Mouse (Mus musculus): ENCODE measurements around the gene Tmem234. TPM values are rescaled to one million over a fixed set of nuclear protein-coding genes. Genes with fewer than 3 reads are reported as not detected.

The Tmem234 gene
- polyA plus RNA-seq, 2 experiments: 179 to 191 TPM

DNA sequence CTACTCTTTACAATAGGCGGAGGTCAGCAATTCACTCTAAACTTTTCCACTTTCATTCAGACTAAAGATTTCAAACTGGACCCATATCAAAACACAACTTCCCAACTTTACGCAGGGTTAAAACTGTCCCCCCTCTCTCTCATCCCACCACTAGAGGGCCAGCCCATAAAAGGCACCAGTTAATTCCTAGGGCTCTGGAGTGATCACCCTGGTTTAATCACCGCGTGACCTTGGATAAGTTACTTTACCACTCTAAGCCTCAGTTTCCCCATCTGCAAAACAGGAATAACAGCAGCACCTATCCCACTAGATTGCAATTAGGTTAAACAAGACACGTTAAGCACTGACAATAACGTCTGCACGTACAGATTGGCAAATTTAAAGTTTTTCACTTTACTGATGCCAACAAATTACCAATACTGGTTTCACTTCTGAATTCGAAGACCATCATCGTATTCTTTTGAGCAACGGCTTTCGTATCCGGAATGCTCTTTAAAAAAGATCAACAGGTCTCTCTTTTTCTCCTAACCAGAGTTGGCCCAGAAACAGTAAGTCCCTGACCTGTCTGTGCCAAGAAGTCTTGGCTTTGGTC is 71.1 kb downstream of the Tmem234 start:
- peak overlapping the region; percentile 93 for H3K9ac ChIP-seq (ENCODE audit: low read depth, low read length, severe bottlenecking)
- ATAC-seq (ENCODE audit: low FRiP score, low read depth) (0 out of 2 replicates have a peak, but pooled peaks have one; percentile 49), DNase-seq (ENCODE audit: low spot score) (peak; percentile 57)
- H3K9me3 ChIP-seq (ENCODE audit: control insufficient read depth, low read length): no peaks in the 10 kb centered on the region
- TF ChIP-seq POLR2A (IDR thresholded peaks at IDR 0.05; ENCODE audit: borderline replicate concordance, extremely low read depth, insufficient read depth, insufficient read length): no peak
- peak overlapping the region; percentile 70 for H3K4me2 ChIP-seq (replicated peaks; ENCODE audit: low read depth, low read length, severe bottlenecking)
- H3K4me3 ChIP-seq (replicated peaks; ENCODE audit: low read length): peak overlapping the region; percentile 89
- H3K27me3 ChIP-seq (ENCODE audit: control insufficient read depth, insufficient read depth, low read length): no peaks in the 10 kb centered on the region
- H3K36me3 ChIP-seq (ENCODE audit: control insufficient read depth, insufficient read depth, low read length): peaks cover 22% of the 10 kb centered on the region
- H3K27ac ChIP-seq (replicated peaks; ENCODE audit: low read depth, low read length): peak overlapping the region; percentile 94
- peaks cover 9% of the 10 kb centered on the region for H3K4me1 ChIP-seq (ENCODE audit: control insufficient read depth, insufficient read depth, low read length)
- 7% methylated on average over 12 of the region's 12 CpGs for WGBS

DNA sequence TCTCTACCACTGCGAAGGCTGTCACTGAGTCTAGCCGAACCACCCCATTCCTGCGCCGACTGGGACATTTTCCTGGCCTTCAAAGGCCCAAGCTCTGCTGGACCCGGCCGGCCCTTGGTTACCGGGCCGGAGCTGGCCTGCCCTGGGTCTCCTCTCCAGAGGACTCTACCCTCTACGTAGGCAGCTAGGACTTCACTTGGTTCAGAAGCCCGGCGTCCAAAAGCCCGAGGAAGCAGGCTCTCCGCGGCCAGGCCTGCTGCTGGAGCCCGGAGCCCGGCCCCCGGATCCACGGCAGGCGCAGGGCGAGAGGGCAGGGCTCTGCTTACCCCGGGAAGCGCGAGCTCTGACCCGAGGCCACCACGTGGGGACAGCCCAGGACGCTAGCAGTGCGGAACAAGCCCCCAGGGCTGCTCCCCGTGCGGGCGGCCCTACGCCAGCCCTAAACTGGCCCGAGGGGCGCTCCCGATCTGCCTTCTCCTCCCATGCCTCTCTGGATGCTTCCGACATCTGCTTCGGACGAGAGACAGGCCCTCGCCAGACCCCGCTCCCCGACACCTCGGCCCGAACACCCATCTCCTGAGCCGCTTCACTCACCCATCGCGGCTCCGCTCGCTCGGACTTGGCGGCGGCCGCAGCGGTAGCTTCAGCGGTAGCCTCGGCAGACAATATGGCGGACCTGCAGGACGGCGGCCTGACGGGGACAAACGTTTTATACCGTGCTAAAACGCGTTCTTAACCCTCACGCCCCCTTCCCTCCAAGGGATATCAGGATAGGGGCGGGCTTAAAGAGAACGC is 71.8 kb downstream of the Tmem234 start, which contains the start of gene Kpna6:
TSS of gene Kpna6 (minus strand) at position 685 of the 795 bp plus-strand sequence.
- Histone ChIP-seq H3K4me3 (replicated peaks; ENCODE audit: low read length) (peak within 1 kb of the TSS; percentile 89), H3K36me3 (ENCODE audit: control insufficient read depth, insufficient read depth, low read length) (peaks cover 24% of the 10 kb centered on the region), H3K4me1 (ENCODE audit: control insufficient read depth, insufficient read depth, low read length) (peaks cover 9% of the 10 kb centered on the region), H3K27me3 (ENCODE audit: control insufficient read depth, insufficient read depth, low read length) (no peaks in the 10 kb centered on the region), H3K4me2 (replicated peaks; ENCODE audit: low read depth, low read length, severe bottlenecking) (peak within 1 kb of the TSS; percentile 70), H3K9me3 (ENCODE audit: control insufficient read depth, low read length) (no peaks in the 10 kb centered on the region), H3K9ac (ENCODE audit: low read depth, low read length, severe bottlenecking) (peak within 1 kb of the TSS; percentile 93), H3K27ac (replicated peaks; ENCODE audit: low read depth, low read length) (peak within 1 kb of the TSS; percentile 94)
- 2% methylated on average over 53 of the region's 65 CpGs for WGBS
- no peak for TF ChIP-seq POLR2A (IDR thresholded peaks at IDR 0.05; ENCODE audit: borderline replicate concordance, extremely low read depth, insufficient read depth, insufficient read length)
- DNase-seq (ENCODE audit: low spot score) (peak; percentile 87), ATAC-seq (ENCODE audit: low FRiP score, low read depth) (peak; percentile 93)

DNA sequence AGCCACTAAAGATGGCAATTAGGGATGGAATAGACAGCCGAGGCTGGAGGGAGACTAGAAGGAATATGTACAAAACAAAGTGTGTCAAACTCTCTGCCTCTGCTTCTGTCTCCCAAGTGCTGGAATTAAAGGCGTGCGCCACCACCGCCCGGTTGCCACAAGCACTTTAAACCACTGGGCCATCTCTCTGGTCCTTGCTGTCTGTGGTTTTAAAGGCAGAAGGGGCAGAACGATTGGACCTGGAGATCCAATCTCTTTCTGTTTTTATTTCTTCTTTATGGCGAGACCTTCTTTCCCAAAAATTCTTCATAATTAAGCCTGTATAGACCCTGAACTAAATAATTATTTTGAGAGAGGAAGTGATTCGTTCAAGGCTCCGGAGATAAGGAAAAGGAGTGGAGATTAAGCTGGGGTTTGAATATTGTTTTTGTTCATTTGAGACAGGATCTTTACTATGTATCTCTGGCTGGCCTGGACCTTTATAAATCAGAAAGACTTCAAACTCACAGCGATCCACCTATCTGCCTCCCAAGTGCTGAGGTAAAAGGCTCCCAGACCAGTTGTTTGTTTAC is 72.5 kb downstream of the Tmem234 start:
- WGBS: 8% methylated on average over 10 of the region's 10 CpGs
- Histone ChIP-seq H3K9ac (ENCODE audit: low read depth, low read length, severe bottlenecking) (peak overlapping the region; percentile 93), H3K4me1 (ENCODE audit: control insufficient read depth, insufficient read depth, low read length) (peaks cover 9% of the 10 kb centered on the region), H3K9me3 (ENCODE audit: control insufficient read depth, low read length) (no peaks in the 10 kb centered on the region), H3K27ac (replicated peaks; ENCODE audit: low read depth, low read length) (peak overlapping the region; percentile 94; the same call in 1 of the 2 replicates), H3K36me3 (ENCODE audit: control insufficient read depth, insufficient read depth, low read length) (peaks cover 27% of the 10 kb centered on the region), H3K27me3 (ENCODE audit: control insufficient read depth, insufficient read depth, low read length) (no peaks in the 10 kb centered on the region), H3K4me3 (replicated peaks; ENCODE audit: low read length) (peak overlapping the region; percentile 89), H3K4me2 (replicated peaks; ENCODE audit: low read depth, low read length, severe bottlenecking) (peak overlapping the region; percentile 70)
- ATAC-seq (ENCODE audit: low FRiP score, low read depth) (no peak; the same call in 1 of the 2 replicates), DNase-seq (ENCODE audit: low spot score) (no peak)
- no peak for TF ChIP-seq POLR2A (IDR thresholded peaks at IDR 0.05; ENCODE audit: borderline replicate concordance, extremely low read depth, insufficient read depth, insufficient read length)

Small RNA genes within 50 kb of the gene (microRNA-seq; reads per million reads assigned to microRNA genes)
- not detected for gene Mir8119

Other genes starting within 250 kb of the Tmem234 start
- 16.2 and 16.8 TPM in 2 replicates for gene Zbtb8a, start 222.6 kb upstream of the Tmem234 start, polyA plus RNA-seq (2012; rRNA removed)
- gene Zbtb8a, start 222.6 kb upstream of the Tmem234 start, polyA plus RNA-seq (2014; fragmentation: Nextera tagmentation; extraction: Ambion mirVana): 5.6 and 7.1 TPM in 2 replicates
- 0.87 and 1.0 TPM in 2 replicates for gene Zbtb8b, start 159.8 kb upstream of the Tmem234 start, polyA plus RNA-seq (2012; rRNA removed)
- gene Zbtb8b, start 159.8 kb upstream of the Tmem234 start, polyA plus RNA-seq (2014; fragmentation: Nextera tagmentation; extraction: Ambion mirVana): 1.3 and 2.0 TPM in 2 replicates
- gene Bsdc1, start 139.1 kb upstream of the Tmem234 start, polyA plus RNA-seq (2012; rRNA removed): 24.6 and 28.9 TPM in 2 replicates
- gene Bsdc1, start 139.1 kb upstream of the Tmem234 start, polyA plus RNA-seq (2014; fragmentation: Nextera tagmentation; extraction: Ambion mirVana): 27.6 and 29.9 TPM in 2 replicates
- gene Tssk3, start 109.6 kb upstream of the Tmem234 start, polyA plus RNA-seq (2012; rRNA removed): not detected in 2 replicates
- not detected in 2 replicates for gene Tssk3, start 109.6 kb upstream of the Tmem234 start, polyA plus RNA-seq (2014; fragmentation: Nextera tagmentation; extraction: Ambion mirVana)
- gene Fam229a, start 109.5 kb upstream of the Tmem234 start, polyA plus RNA-seq (2012; rRNA removed): 0.15 TPM in 1 of 2 replicates, not detected in the other
- gene Fam229a, start 109.5 kb upstream of the Tmem234 start, polyA plus RNA-seq (2014; fragmentation: Nextera tagmentation; extraction: Ambion mirVana): not detected in 2 replicates
- 563 and 613 TPM in 2 replicates for gene Marcksl1, start 87.1 kb upstream of the Tmem234 start, polyA plus RNA-seq (2012; rRNA removed)
- 648 and 776 TPM in 2 replicates for gene Marcksl1, start 87.1 kb upstream of the Tmem234 start, polyA plus RNA-seq (2014; fragmentation: Nextera tagmentation; extraction: Ambion mirVana)
- 209 and 212 TPM in 2 replicates for gene Hdac1, start 58.0 kb upstream of the Tmem234 start, polyA plus RNA-seq (2012; rRNA removed)
- gene Hdac1, start 58.0 kb upstream of the Tmem234 start, polyA plus RNA-seq (2014; fragmentation: Nextera tagmentation; extraction: Ambion mirVana): 201 and 225 TPM in 2 replicates
- gene Lck, start 27.0 kb upstream of the Tmem234 start, polyA plus RNA-seq (2012; rRNA removed): 9.9 and 10.3 TPM in 2 replicates
- gene Lck, start 27.0 kb upstream of the Tmem234 start, polyA plus RNA-seq (2014; fragmentation: Nextera tagmentation; extraction: Ambion mirVana): 6.3 and 6.8 TPM in 2 replicates
- gene Fam167b, start 22.1 kb upstream of the Tmem234 start, polyA plus RNA-seq (2012; rRNA removed): 7.3 and 8.2 TPM in 2 replicates
- 4.1 and 5.3 TPM in 2 replicates for gene Fam167b, start 22.1 kb upstream of the Tmem234 start, polyA plus RNA-seq (2014; fragmentation: Nextera tagmentation; extraction: Ambion mirVana)
- 367 and 429 TPM in 2 replicates for gene Eif3i, start within 50 bp of the Tmem234 start, polyA plus RNA-seq (2012; rRNA removed)
- gene Eif3i, start within 50 bp of the Tmem234 start, polyA plus RNA-seq (2014; fragmentation: Nextera tagmentation; extraction: Ambion mirVana): 333 and 334 TPM in 2 replicates
- gene Dcdc2b, start 13.6 kb downstream of the Tmem234 start, polyA plus RNA-seq (2012; rRNA removed): 3.0 and 5.2 TPM in 2 replicates
- gene Dcdc2b, start 13.6 kb downstream of the Tmem234 start, polyA plus RNA-seq (2014; fragmentation: Nextera tagmentation; extraction: Ambion mirVana): 2.5 and 3.4 TPM in 2 replicates
- 28.6 and 35.5 TPM in 2 replicates for gene Iqcc, start 18.4 kb downstream of the Tmem234 start, polyA plus RNA-seq (2012; rRNA removed)
- 23.2 and 28.6 TPM in 2 replicates for gene Iqcc, start 18.4 kb downstream of the Tmem234 start, polyA plus RNA-seq (2014; fragmentation: Nextera tagmentation; extraction: Ambion mirVana)
- gene Ccdc28b, start 23.3 kb downstream of the Tmem234 start, polyA plus RNA-seq (2012; rRNA removed): 34.7 and 51.0 TPM in 2 replicates
- 42.8 and 45.7 TPM in 2 replicates for gene Ccdc28b, start 23.3 kb downstream of the Tmem234 start, polyA plus RNA-seq (2014; fragmentation: Nextera tagmentation; extraction: Ambion mirVana)
- 80.3 and 82.6 TPM in 2 replicates for gene Txlna, start 40.4 kb downstream of the Tmem234 start, polyA plus RNA-seq (2012; rRNA removed)
- gene Txlna, start 40.4 kb downstream of the Tmem234 start, polyA plus RNA-seq (2014; fragmentation: Nextera tagmentation; extraction: Ambion mirVana): 108 and 112 TPM in 2 replicates
- 35.2 and 40.5 TPM in 2 replicates for gene Kpna6, start 72.1 kb downstream of the Tmem234 start, polyA plus RNA-seq (2012; rRNA removed)
- gene Kpna6, start 72.1 kb downstream of the Tmem234 start, polyA plus RNA-seq (2014; fragmentation: Nextera tagmentation; extraction: Ambion mirVana): 14.6 and 15.2 TPM in 2 replicates
- 49.1 and 77.0 TPM in 2 replicates for gene Tmem39b, start 96.2 kb downstream of the Tmem234 start, polyA plus RNA-seq (2012; rRNA removed)
- gene Tmem39b, start 96.2 kb downstream of the Tmem234 start, polyA plus RNA-seq (2014; fragmentation: Nextera tagmentation; extraction: Ambion mirVana): 24.1 and 27.1 TPM in 2 replicates
- 96.6 and 97.6 TPM in 2 replicates for gene Khdrbs1, start 141.6 kb downstream of the Tmem234 start, polyA plus RNA-seq (2012; rRNA removed)
- gene Khdrbs1, start 141.6 kb downstream of the Tmem234 start, polyA plus RNA-seq (2014; fragmentation: Nextera tagmentation; extraction: Ambion mirVana): 107 and 122 TPM in 2 replicates
- 106 and 111 TPM in 2 replicates for gene Ptp4a2, start 210.6 kb downstream of the Tmem234 start, polyA plus RNA-seq (2012; rRNA removed)
- 296 and 311 TPM in 2 replicates for gene Ptp4a2, start 210.6 kb downstream of the Tmem234 start, polyA plus RNA-seq (2014; fragmentation: Nextera tagmentation; extraction: Ambion mirVana)

Measured in limb, embryonic 14.5 days (tissue).